Mouse (Mus musculus) adipocyte (in vitro differentiated cells): Measurements from ENCODE around the gene Actr6.
"Not testable (repeated sequence)": the region's sequence is repeated elsewhere in the genome, so short reads cannot be mapped to it uniquely, and the experiment has no call there.

Experiments used
- DNase-seq: peaks from one replicate; pipeline ENCODE4 v3.0.0-alpha.2; 2016; ENCODE audit warnings: low spot score

The Actr6 gene

DNA sequence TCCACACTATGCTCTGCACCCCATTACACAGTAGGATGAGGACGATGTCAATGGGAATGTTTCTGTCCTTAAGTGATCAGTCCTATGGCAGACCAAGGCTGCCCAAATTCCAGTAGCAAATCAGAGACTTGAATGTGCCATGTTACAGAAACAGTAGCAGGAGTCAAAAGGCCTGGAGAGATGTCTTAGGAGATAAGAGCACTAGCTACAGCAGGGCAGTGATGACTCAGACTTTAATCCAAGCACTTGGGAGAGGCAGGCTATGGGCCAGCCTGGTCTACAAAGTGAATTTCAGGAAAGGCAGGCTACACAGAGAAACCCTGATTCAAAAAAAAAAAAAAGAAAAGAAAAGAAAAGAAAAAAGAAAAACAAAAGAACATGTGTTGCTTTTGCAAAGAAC, 52.6 kb downstream of the Actr6 start:
- DNase-seq: no peak

DNA sequence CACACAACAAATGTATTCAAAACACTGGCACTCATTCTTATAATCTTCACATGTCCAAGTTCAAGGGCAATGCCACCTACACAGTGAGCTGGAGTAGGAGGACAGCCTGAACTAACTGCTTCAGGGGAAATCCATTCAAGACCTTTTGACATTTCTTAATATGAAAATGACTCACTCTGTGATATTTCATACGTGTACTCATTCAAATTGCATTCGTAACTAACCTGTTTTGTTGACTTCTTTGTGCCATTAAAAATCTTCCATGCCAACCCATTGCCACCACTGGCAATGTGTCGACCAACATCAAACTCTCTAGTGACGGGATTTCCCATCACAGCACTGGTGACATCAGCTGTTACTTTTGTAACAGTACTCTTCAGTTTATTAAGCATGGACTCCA, 54.0 kb downstream of the Actr6 start:
- no peak for DNase-seq

DNA sequence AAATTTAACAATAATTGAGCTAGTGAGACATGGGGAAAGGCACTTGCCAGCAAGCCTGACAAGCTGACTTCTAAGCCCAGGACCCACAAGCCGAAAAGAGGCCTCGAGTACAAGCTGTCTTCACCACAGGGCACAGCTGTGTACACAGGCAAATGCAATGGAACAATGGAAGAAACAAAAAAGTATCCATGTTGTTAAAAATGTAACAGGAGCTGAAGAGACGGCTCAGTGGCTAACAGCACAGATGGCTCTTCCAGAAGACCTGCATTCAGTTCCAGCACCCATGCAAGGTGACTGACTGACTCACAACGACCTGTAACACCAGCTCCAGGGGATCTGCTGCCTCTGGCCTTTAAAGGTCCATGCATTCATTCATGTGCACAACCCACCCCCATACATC, 55.5 kb downstream of the Actr6 start:
- DNase-seq: no peak

DNA sequence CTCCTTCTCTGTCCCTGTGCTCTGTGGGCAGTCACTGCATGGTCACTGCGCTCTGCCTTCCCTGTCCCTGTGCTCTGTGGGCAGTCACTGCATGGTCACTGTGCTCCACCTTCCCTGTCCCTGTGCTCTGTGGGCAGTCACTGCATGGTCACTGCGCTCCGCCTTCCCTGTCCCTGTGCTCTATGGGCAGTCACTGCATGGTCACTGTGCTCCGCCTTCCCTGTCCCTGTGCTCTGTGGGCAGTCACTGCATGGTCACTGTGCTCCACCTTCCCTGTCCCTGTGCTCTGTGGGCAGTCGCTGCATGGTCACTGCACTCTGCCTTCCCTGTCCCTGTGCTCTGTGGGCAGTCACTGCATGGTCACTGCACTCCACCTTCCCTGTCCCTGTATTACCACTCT, 61.7 kb downstream of the Actr6 start:
- DNase-seq: not testable (repeated sequence)

DNA sequence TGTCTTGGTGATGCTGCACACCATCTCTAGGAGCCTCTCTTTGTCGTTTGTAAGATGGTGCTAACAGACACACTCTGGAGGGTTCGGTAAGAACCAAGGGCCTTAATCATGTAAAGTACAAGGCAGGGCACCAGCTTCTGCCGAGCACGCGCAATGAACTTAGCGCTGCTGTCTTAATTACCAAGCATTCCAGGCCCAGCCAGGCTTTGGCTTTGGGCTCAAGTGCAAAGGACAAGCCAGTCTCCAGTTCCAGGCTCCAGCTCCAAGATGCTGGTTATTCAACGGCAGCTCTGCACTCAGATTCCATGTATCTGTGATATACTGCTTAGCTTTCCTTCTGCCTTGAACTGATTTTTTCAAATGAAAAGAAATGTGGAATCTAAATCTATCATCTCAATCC, 64.5 kb downstream of the Actr6 start:
- no peak for DNase-seq

DNA sequence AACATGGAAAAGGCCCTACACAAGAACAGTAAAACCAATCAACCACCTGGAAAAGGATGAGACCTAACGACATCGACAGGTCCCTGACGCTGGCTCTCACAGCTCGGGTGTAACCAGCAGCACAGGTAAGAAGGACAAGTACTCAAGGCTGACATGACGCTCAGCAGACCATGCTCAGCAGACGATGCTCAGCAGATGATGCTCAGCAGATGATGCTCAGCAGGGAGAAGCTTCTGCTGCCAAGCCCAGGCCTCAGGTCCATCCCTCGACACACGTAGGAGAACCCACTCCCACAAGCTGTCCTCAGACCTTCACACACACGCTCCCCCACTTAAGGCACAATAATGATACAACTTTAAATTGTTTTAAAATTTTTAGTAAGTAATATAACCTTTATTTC, 66.4 kb downstream of the Actr6 start:
- DNase-seq: no peak

DNA sequence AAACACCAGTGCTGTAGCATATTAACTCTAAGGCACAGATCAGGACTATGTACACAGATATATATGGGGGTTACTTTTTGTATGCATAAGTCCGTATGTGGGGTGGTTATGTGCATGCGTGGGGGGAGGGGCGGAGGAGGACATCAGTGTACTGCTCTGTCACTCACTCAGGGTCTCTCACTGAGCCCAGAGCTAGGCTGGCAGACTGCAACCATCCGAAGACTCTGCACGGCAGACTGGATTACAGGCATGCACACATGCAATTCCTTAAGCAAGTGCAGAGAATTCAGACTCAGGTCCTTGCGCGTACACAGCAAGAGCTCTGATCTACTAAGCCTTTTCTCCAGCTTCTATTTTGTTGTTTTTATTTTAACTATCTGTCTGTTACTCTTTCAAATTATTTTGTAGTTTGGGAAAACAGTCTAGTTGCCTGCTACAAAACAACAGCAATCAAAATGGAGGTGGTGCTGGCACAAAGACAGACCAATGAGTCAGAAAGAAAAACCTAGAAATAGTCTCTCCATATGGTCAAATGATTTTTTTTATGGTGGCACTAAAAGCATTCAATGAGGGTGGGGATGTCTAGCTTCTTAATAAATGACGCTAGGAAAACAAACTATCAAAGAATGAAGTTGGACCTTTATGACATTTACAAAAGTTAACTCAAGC, 67.0 kb downstream of the Actr6 start:
- DNase-seq: no peak
